Mouse (Mus musculus) olfactory bulb, adult 2 months (tissue): ENCODE measurements at regions not wholly inside any gene's neighbourhood (a gene's known extent, or its start where the extent isn't known, plus 50 kb on each side); places are given as distances from the start of the nearest gene placed in this dataset.

Source experiments
- H3K27ac ChIP-seq: fragments of 200-500 bp; 2 replicates; pipeline ENCODE4 v1.5.1; 2012; ENCODE audit warnings: low read depth, low read length; ENCODE audit not compliant: insufficient read depth
- H3K4me1 ChIP-seq: fragments of 200-500 bp; 2 replicates; pipeline ENCODE4 v1.6.1; 2012; ENCODE audit warnings: low read length; ENCODE audit not compliant: control insufficient read depth, insufficient read depth
- H3K4me3 ChIP-seq: fragments of 200-500 bp; 2 replicates; pipeline ENCODE4 v1.5.1; 2012; ENCODE audit warnings: mild to moderate bottlenecking, low read depth, low read length, moderate library complexity; ENCODE audit not compliant: insufficient read depth
- CTCF ChIP-seq: fragments of 200-500 bp; IDR thresholded peaks from 2 replicates; pipeline ENCODE4 v1.5.1; 2012; ENCODE audit warnings: low read depth, mild to moderate bottlenecking, low read length, moderate library complexity; ENCODE audit not compliant: insufficient read depth
- POLR2A ChIP-seq: fragments of 200-500 bp; IDR thresholded peaks from 2 replicates; pipeline ENCODE4 v1.6.1; 2012; ENCODE audit warnings: mild to moderate bottlenecking, low read depth, low read length, moderate library complexity; ENCODE audit not compliant: insufficient read depth
- WGBS: fragments of 180-500 bp; shearing (Covaris S2); methylation state at CpG from one replicate; pipeline ENCODE4 v1.1.7; 2018; 5-methylcytosine and 5-hydroxymethylcytosine counted together

DNA sequence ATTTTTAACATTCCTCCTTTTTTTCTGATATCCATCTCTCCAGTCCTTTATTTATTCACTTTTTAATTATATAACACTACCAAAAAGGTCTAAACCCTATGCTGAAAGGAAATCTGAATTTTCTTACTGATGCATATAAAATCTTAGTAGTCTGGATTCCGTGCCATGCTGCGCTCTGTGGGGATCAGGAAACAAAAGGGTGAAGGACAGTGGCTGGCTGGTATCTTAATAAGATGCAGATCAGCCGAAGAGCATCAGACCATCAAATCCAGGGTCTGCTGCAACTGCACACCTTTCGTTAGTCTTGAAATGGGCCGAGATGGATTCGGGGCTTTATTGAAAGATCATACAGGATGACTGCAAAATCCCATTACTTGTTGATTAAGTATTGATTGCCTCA lies 740.7 kb downstream of the 5730522E02Rik start:
- no peaks in the 10 kb centered on the region for H3K4me1 ChIP-seq
- WGBS, result 87% methylated on average over 6 of the region's 6 CpGs
- TF ChIP-seq POLR2A (no peak), CTCF (no peak)
- H3K27ac ChIP-seq, result no peak overlapping the region
- no peak overlapping the region for H3K4me3 ChIP-seq

- TF ChIP-seq CTCF (no peak), POLR2A (no peak)
- WGBS, result 82% methylated on average over 1 of the region's 1 CpGs
- H3K27ac ChIP-seq, result no peak overlapping the region
- H3K4me1 ChIP-seq, result no peaks in the 10 kb centered on the region
- H3K4me3 ChIP-seq, result no peak overlapping the region
Measured at GRCm38 (mm10) chr11:25437206-25437605, 773.4 kb downstream of the 5730522E02Rik start.

DNA sequence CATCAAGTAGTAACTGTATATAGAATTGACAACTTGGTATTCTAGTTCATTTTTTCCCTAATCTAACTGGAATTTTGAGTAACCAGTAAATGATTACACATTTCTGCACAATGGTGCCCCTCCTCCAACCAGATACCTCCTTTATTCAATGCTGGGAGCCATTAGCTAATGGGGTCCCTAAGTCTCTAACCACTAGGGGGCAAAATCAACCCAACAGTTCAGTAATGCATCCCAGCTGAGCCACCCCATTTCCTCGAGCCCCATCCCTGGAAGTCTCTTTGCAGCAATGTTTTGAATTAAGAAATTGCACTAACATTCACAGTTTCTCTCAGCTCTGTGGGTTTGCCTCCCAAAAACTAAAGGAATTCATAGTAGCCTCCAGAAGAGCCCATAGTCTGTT lies 774.9 kb downstream of the 5730522E02Rik start:
- TF ChIP-seq POLR2A (no peak), CTCF (no peak)
- Histone ChIP-seq H3K4me1 (no peaks in the 10 kb centered on the region), H3K4me3 (no peak overlapping the region), H3K27ac (no peak overlapping the region)
- 70% methylated on average over 1 of the region's 1 CpGs for WGBS

DNA sequence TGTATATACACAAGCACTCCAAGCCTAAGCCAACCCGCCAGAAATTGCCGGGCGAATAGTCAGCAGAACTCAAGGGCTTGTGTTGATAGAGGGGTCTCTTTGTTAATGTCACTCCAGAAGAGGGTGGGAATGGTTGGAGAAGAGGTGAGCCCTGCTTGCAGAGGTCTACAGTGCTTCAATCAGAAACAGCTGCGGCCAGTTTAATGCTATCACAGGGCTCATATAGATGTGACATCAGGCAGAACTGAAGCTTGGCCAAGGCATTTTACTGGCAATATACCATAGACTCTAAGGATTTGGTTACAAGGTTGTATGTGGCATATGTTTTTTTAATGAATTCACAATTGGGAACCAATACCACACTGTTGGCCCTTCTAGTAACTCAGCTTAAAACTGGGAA lies 787.4 kb downstream of the 5730522E02Rik start:
- H3K4me3 ChIP-seq, result no peak overlapping the region
- WGBS, result 93% methylated on average over 4 of the region's 4 CpGs
- H3K4me1 ChIP-seq, result no peaks in the 10 kb centered on the region
- no peak overlapping the region for H3K27ac ChIP-seq
- TF ChIP-seq POLR2A (no peak), CTCF (no peak)

DNA sequence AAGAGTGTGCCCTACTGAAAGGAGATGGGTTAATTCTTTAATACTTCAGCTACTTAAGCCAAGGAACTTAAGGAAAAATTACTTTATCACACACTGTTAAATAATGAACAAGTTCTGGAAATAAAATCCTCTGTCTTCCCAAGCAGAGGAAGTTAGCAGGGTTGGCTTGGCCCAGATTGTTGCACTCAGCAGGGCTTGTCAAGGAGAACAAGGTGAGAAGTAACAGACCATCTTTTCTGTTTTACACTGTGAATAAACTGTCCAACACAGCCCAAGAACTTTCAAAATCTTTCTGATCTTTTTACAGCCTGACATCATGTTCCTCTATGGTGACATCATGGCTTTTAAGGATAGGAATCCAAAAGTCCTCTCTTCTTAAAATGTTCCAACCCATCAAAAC lies 789.1 kb downstream of the 5730522E02Rik start:
- Histone ChIP-seq H3K27ac (no peak overlapping the region), H3K4me1 (no peaks in the 10 kb centered on the region), H3K4me3 (no peak overlapping the region)
- no peak for TF ChIP-seq CTCF
- no peak for TF ChIP-seq POLR2A

DNA sequence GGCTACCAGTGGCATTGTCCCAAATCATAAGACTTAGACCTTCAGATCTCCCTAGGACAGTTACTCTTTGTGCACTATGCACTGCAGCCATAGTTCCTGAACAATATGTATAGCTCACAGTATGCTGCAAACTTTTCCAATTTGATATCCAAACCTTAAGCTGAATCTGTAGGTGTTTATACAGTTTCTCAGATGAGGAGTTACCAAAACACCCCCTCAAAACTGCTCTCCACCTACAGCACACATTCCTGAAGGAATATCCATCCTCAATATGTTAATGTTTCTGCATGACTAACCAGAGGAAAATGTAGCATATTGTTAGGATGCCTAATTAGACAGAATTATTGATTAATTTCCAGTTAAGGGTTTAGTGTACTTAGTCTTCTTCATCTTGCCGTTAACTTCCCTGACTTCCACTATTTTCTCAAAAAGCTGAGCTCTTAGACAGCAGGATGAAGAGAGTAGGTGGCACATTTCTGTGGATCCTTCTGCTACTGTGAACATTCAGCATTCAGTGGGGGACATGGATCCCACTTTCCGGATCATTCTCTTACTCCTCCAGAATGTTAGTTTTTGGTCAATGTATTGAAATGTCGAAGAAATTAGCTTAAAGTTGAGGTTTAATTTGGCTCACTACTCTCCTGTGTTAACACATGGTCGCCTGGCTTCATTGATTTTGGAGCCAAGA lies 800.0 kb downstream of the 5730522E02Rik start:
- Histone ChIP-seq H3K27ac (no peak overlapping the region), H3K4me3 (no peak overlapping the region), H3K4me1 (no peaks in the 10 kb centered on the region)
- no peak for TF ChIP-seq CTCF
- no peak for TF ChIP-seq POLR2A
- WGBS, result 78% methylated on average over 4 of the region's 4 CpGs

DNA sequence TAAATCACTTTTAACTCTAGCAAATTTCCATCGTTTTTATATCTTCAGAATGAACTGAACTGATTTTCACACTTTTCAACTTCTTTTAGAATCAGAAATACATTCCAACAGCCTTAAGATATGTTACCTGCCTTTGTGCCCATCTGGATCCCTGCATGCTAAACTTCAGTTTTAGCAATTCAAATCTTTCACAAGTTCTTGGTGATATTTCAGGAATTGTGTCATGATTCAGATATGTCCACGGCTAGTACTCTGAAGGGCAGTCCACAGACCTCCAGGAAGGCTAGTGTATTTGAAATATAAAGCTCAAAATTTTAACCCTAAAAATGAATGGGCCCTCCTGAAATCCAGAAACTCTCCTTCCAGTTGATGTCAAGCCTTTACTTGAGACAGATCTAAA lies 818.9 kb downstream of the 5730522E02Rik start:
- no peak overlapping the region for H3K27ac ChIP-seq
- H3K4me1 ChIP-seq, result no peaks in the 10 kb centered on the region
- H3K4me3 ChIP-seq, result no peak overlapping the region
- WGBS, result 73% methylated on average over 2 of the region's 2 CpGs
- TF ChIP-seq POLR2A (no peak), CTCF (no peak)

- WGBS, result 64% methylated on average over 2 of the region's 2 CpGs
- H3K4me1 ChIP-seq, result no peaks in the 10 kb centered on the region
- H3K4me3 ChIP-seq, result no peak overlapping the region
- TF ChIP-seq CTCF (no peak), POLR2A (no peak)
- no peak overlapping the region for H3K27ac ChIP-seq
Measured at GRCm38 (mm10) chr11:25367111-25367510, 843.5 kb downstream of the 5730522E02Rik start.

DNA sequence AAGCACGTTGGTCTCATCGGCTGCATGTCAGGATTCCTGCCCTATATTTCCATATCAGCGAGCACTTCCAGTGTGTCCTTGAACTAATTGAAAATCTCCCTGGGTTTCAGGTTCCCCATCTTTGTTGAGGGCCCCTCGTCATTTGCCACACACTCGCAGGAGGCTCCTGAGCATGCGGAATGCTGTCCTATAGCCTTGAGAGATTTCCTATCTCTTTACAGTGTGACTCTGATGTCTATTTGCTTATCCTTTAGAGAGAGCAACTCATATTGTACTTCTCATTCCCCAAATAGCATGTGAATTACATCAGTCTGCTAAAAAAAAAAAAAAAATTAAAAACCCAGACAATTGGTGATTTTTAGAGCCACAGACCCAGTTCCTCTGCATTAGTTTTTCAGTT lies 845.1 kb downstream of the 5730522E02Rik start:
- 86% methylated on average over 6 of the region's 6 CpGs for WGBS
- TF ChIP-seq CTCF, result no peak
- no peak overlapping the region for H3K4me3 ChIP-seq
- H3K4me1 ChIP-seq, result no peaks in the 10 kb centered on the region
- no peak overlapping the region for H3K27ac ChIP-seq

DNA sequence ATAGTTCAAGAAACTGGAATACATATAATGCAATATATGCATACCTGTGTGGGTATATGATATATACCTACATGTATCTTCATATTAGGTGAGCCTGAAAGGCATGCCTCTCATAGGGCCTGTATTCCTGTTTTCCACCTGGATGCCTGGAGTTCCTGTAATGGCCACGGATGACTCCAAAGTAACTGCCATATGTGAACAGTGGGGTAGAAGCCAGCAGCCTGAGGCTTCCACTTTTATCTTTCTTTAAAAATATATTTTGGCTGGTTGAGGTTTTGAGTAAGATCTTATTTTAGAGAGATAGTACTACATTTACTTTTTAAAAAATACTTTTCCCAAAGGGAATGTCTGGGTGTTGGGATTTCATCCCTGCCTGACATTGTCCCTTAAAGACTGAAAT lies 850.8 kb downstream of the 5730522E02Rik start:
- TF ChIP-seq POLR2A (no peak), CTCF (no peak)
- Histone ChIP-seq H3K27ac (no peak overlapping the region), H3K4me1 (peaks cover 5% of the 10 kb centered on the region; the same call in 1 of the 2 replicates), H3K4me3 (no peak overlapping the region)
- WGBS, result 97% methylated on average over 1 of the region's 1 CpGs
